In genomic region chr4:95519975-95520642, GRCm38 (mm10) we compare ENCODE assay signal across 27 mouse cellular contexts. TPM values are rescaled to one million over a fixed set of nuclear protein-coding genes. Genes with fewer than 3 reads are reported as not detected.
DNase-seq lines count a peak whose midpoint lies in the region; ATAC-seq and TF ChIP-seq lines count a peak whose summit lies in the region.
"Had no signal": no experiment of that assay in that cellular context is flagged by ENCODE, and none has a peak within 500 bp of the region (broad histone marks: within the 10 kb centered on the region; RNA-seq: fewer than 3 reads in every experiment).

No protein-coding gene starts in this region.

- H3K4me2 ChIP-seq in hindbrain, embryonic 12.5 days (replicated peaks), result no peak overlapping the region
- H3K4me2 ChIP-seq in forebrain, embryonic 16.5 days (ENCODE audit: low read length), result no peak overlapping the region
- H3K4me2 ChIP-seq in midbrain, embryonic 16.5 days (ENCODE audit: low read length), result no peak overlapping the region
- H3K4me2 ChIP-seq: embryonic facial prominence, embryonic 12.5 days; intestine, embryonic 15.5 days; limb, embryonic 15.5 days; lung, embryonic 14.5 days had no signal

- peaks cover 5% of the 10 kb centered on the region; the same call in 1 of the 2 replicates for H3K4me1 ChIP-seq in hindbrain, embryonic 12.5 days
- H3K4me1 ChIP-seq in hindbrain, embryonic 10.5 days (replicated peaks), result 0 out of 2 replicates have a peak, but pooled peaks cover 8% of the 10 kb centered on the region
- H3K4me1 ChIP-seq in forebrain, embryonic 16.5 days (replicated peaks; ENCODE audit: control insufficient read depth, insufficient read depth, low read length), result 0 out of 2 replicates have a peak, but pooled peaks cover 4% of the 10 kb centered on the region
- H3K4me1 ChIP-seq in midbrain, embryonic 16.5 days (ENCODE audit: control insufficient read depth, insufficient read depth, low read length), result no peaks in the 10 kb centered on the region
- H3K4me1 ChIP-seq: embryonic facial prominence, embryonic 12.5 days; heart, embryonic 10.5 days; intestine, embryonic 15.5 days; limb, embryonic 15.5 days had no signal

- no peak overlapping the region for H3K9ac ChIP-seq in hindbrain, embryonic 12.5 days
- H3K9ac ChIP-seq in forebrain, embryonic 16.5 days (replicated peaks; ENCODE audit: low read depth, low read length), result no peak overlapping the region
- H3K9ac ChIP-seq in midbrain, embryonic 16.5 days (ENCODE audit: low read depth, low read length), result no peak overlapping the region
- H3K9ac ChIP-seq: embryonic facial prominence, embryonic 12.5 days; intestine, embryonic 15.5 days; limb, embryonic 15.5 days; liver, embryonic 14.5 days; lung, embryonic 14.5 days had no signal

- no peaks in the 10 kb centered on the region for H3K36me3 ChIP-seq in hindbrain, embryonic 12.5 days
- no peaks in the 10 kb centered on the region for H3K36me3 ChIP-seq in hindbrain, embryonic 10.5 days
- no peaks in the 10 kb centered on the region for H3K36me3 ChIP-seq in forebrain, embryonic 16.5 days (ENCODE audit: control insufficient read depth, insufficient read depth)
- no peaks in the 10 kb centered on the region for H3K36me3 ChIP-seq in midbrain, embryonic 16.5 days (ENCODE audit: control insufficient read depth, insufficient read depth, low read length)
- H3K36me3 ChIP-seq: embryonic facial prominence, embryonic 12.5 days; G1E; heart, embryonic 10.5 days; intestine, embryonic 15.5 days; limb, embryonic 15.5 days had no signal

- H3K4me3 ChIP-seq in hindbrain, embryonic 12.5 days, result no peak overlapping the region
- no peak overlapping the region for H3K4me3 ChIP-seq in hindbrain, embryonic 10.5 days
- no peak overlapping the region for H3K4me3 ChIP-seq in forebrain, embryonic 16.5 days (replicated peaks; ENCODE audit: low read length)
- no peak overlapping the region for H3K4me3 ChIP-seq in midbrain, embryonic 16.5 days (ENCODE audit: low read depth, low read length)
- H3K4me3 ChIP-seq: embryonic facial prominence, embryonic 12.5 days; heart, embryonic 10.5 days; intestine, embryonic 15.5 days; limb, embryonic 15.5 days had no signal

- ATAC-seq in hindbrain, embryonic 12.5 days (ENCODE audit: low FRiP score), result peak; percentile 73
- ATAC-seq in forebrain, embryonic 16.5 days, result 0 out of 2 replicates have a peak, but pooled peaks have one; percentile 23
- ATAC-seq in midbrain, embryonic 16.5 days, result 0 out of 2 replicates have a peak, but pooled peaks have one; percentile 56
- ATAC-seq: intestine, embryonic 15.5 days had no signal

- H3K27ac ChIP-seq in hindbrain, embryonic 12.5 days, result 0 out of 2 replicates have a peak overlapping the region, but pooled peaks have one; percentile 1
- H3K27ac ChIP-seq in hindbrain, embryonic 10.5 days, result no peak overlapping the region
- H3K27ac ChIP-seq in forebrain, embryonic 16.5 days (ENCODE audit: low read length), result no peak overlapping the region
- no peak overlapping the region for H3K27ac ChIP-seq in midbrain, embryonic 16.5 days (ENCODE audit: low read length)
- H3K27ac ChIP-seq: embryonic facial prominence, embryonic 12.5 days; heart, embryonic 10.5 days; intestine, embryonic 15.5 days; limb, embryonic 15.5 days; liver, embryonic 14.5 days had no signal

- TF ChIP-seq CTCF in brain, embryonic 14.5 days (IDR thresholded peaks at IDR 0.05; ENCODE audit: borderline replicate concordance, extremely low read depth, insufficient read depth, insufficient read length), result no peak

- TF ChIP-seq POLR2A in brain, embryonic 14.5 days (IDR thresholded peaks at IDR 0.05; ENCODE audit: borderline replicate concordance, extremely low read depth, insufficient read depth, insufficient read length, poor library complexity, severe bottlenecking), result no peak

- WGBS in hindbrain, embryonic 12.5 days, result 56% methylated on average over 4 of the region's 4 CpGs
- 80% methylated on average over 4 of the region's 4 CpGs for WGBS in hindbrain, embryonic 10.5 days
- 24% methylated on average over 4 of the region's 4 CpGs for WGBS in forebrain, embryonic 16.5 days
- 56% methylated on average over 4 of the region's 4 CpGs for WGBS in midbrain, embryonic 16.5 days

- H3K27me3 ChIP-seq in hindbrain, embryonic 12.5 days, result no peaks in the 10 kb centered on the region
- no peaks in the 10 kb centered on the region for H3K27me3 ChIP-seq in hindbrain, embryonic 10.5 days (ENCODE audit: insufficient read depth, poor library complexity, severe bottlenecking)
- H3K27me3 ChIP-seq in forebrain, embryonic 16.5 days (replicated peaks; ENCODE audit: control insufficient read depth, insufficient read depth, low read length), result no peaks in the 10 kb centered on the region
- no peaks in the 10 kb centered on the region for H3K27me3 ChIP-seq in midbrain, embryonic 16.5 days (ENCODE audit: control insufficient read depth, insufficient read depth, low read depth, low read length)
- H3K27me3 ChIP-seq: CH12.LX; embryonic facial prominence, embryonic 12.5 days; intestine, embryonic 15.5 days; limb, embryonic 15.5 days had no signal

- H3K9me3 ChIP-seq in hindbrain, embryonic 12.5 days (replicated peaks), result no peaks in the 10 kb centered on the region
- no peaks in the 10 kb centered on the region for H3K9me3 ChIP-seq in hindbrain, embryonic 10.5 days
- H3K9me3 ChIP-seq in forebrain, embryonic 16.5 days (ENCODE audit: control insufficient read depth, low read length), result no peaks in the 10 kb centered on the region
- no peaks in the 10 kb centered on the region for H3K9me3 ChIP-seq in midbrain, embryonic 16.5 days (replicated peaks; ENCODE audit: control insufficient read depth, low read length, poor library complexity, severe bottlenecking)
- H3K9me3 ChIP-seq: embryonic facial prominence, embryonic 12.5 days; G1E; heart, embryonic 10.5 days; intestine, embryonic 15.5 days; limb, embryonic 15.5 days had no signal

- no peak for DNase-seq in hindbrain, embryonic 10.5 days (ENCODE audit: low spot score)
- peak; percentile 46 for DNase-seq in brain, embryonic 14.5 days (ENCODE audit: low read depth)
- DNase-seq in frontal cortex, postnatal 25 days (ENCODE audit: low spot score in 2 of 2), result no peak
- no peak for DNase-seq in frontal cortex, postnatal 14 days (ENCODE audit: low spot score in 2 of 2)
- no peak for DNase-seq in adrenal gland, postnatal 36 days
- DNase-seq: adrenal gland, adult 2 months; B cell, adult 2 months; cerebellum, adult 2 months; cerebellum, postnatal 25 days; gastrocnemius, postnatal 10 days; heart, postnatal 4 days; kidney, adult 8-10 months; kidney, postnatal 14 days; left cerebral cortex, postnatal 4 days; right cerebral cortex, adult 18-20 months; right cerebral cortex, postnatal 4 days had no signal

RNA-seq across cellular contexts. Expression of gene Fggy, which starts 37.2 kb away (rescaled TPM):
- polyA plus RNA-seq in hindbrain, embryonic 12.5 days (2016; fragmentation: Nextera tagmentation; extraction: Ambion mirVana), result 8.7 and 10.2 TPM in 2 replicates
- 6.2 and 7.5 TPM in 2 replicates for polyA plus RNA-seq in hindbrain, embryonic 10.5 days (2016; fragmentation: Nextera tagmentation; extraction: Ambion mirVana)
- polyA plus RNA-seq in brain, embryonic 14.5 days (2012; rRNA removed), result 5.0 and 5.2 TPM in 2 replicates
- 5.6 and 6.7 TPM in 2 replicates for polyA plus RNA-seq in forebrain, embryonic 16.5 days (2015; fragmentation: Nextera tagmentation; extraction: Ambion mirVana)
- 5.9 and 7.0 TPM in 2 replicates for polyA plus RNA-seq in midbrain, embryonic 16.5 days (2015; fragmentation: Nextera tagmentation; extraction: Ambion mirVana)
- 10 to 100 TPM; 39.7 to 68.0 TPM for total RNA-seq in adrenal gland, postnatal 36 days (2021)
- total RNA-seq: G1E had no signal
- polyA plus RNA-seq: G1E had no signal

Comparison
In these comparisons a context has a peak if more than half of its experiments do, and no peak if none do; other contexts are left out.
1. ATAC-seq: peak in every context shown above with its lines; median percentile 73 in hindbrain, embryonic 12.5 days; 56 in midbrain, embryonic 16.5 days; 23 in forebrain, embryonic 16.5 days.